Mouse (Mus musculus) small intestine, adult 2 months (tissue): Measurements from ENCODE around the gene Gm13057. TPM values are rescaled to one million over a fixed set of nuclear protein-coding genes. Genes with fewer than 3 reads are reported as not detected.
"Not testable (repeated sequence)": the region's sequence is repeated elsewhere in the genome, so short reads cannot be mapped to it uniquely, and the experiment has no call there.

Source experiments
- H3K27ac ChIP-seq: fragments of 200-500 bp; 2 replicates; pipeline ENCODE4 v1.5.1; 2012; ENCODE audit warnings: low read depth, low read length, control low read depth, inconsistent platforms; ENCODE audit not compliant: insufficient read depth
- H3K27me3 ChIP-seq: fragments of 200-500 bp; 2 replicates; pipeline ENCODE4 v1.6.1; 2012; ENCODE audit warnings: mild to moderate bottlenecking, moderate library complexity, low read length, inconsistent platforms; ENCODE audit not compliant: control insufficient read depth, insufficient read depth
- H3K36me3 ChIP-seq: fragments of 200-500 bp; 2 replicates; pipeline ENCODE4 v1.6.1; 2012; ENCODE audit warnings: mild to moderate bottlenecking, low read length, control low read depth, inconsistent platforms; ENCODE audit not compliant: control insufficient read depth, insufficient read depth
- H3K4me1 ChIP-seq: fragments of 200-500 bp; 2 replicates; pipeline ENCODE4 v1.6.1; 2012; ENCODE audit warnings: low read length, inconsistent platforms, mixed read lengths; ENCODE audit not compliant: control insufficient read depth, insufficient read depth, insufficient read length
- H3K4me3 ChIP-seq: fragments of 200-500 bp; 2 replicates; pipeline ENCODE4 v1.5.1; 2012; ENCODE audit warnings: low read depth, mild to moderate bottlenecking, control low read depth, inconsistent platforms, low read length, moderate library complexity
- CTCF ChIP-seq: fragments of 200-500 bp; IDR thresholded peaks from 2 replicates; pipeline ENCODE4 v1.5.1; 2012; ENCODE audit warnings: low read depth, mild to moderate bottlenecking, control low read depth, inconsistent platforms, low read length, moderate library complexity, mixed read lengths; ENCODE audit not compliant: insufficient replicate concordance, insufficient read length; ENCODE audit errors: extremely low read depth
- POLR2A ChIP-seq: fragments of 200-500 bp; IDR thresholded peaks from 2 replicates; pipeline ENCODE4 v1.6.1; 2012; ENCODE audit warnings: low read depth, mild to moderate bottlenecking, control low read depth, inconsistent platforms, low read length, moderate library complexity
- WGBS: fragments of 180-500 bp; shearing (Covaris S2); methylation state at CpG from one replicate; pipeline ENCODE4 v1.1.7; 2018; 5-methylcytosine and 5-hydroxymethylcytosine counted together
- polyA plus RNA-seq: library from polyadenylated mRNA; depleted of rRNA; stranded (reverse); fragments of >200 nt; gene quantifications from 2 replicates; pipeline ENCODE4 v1.2.3, GENCODE M21; 2012; rRNA removed

The Gm13057 gene
- not detected in 2 replicates for polyA plus RNA-seq

- H3K4me1 ChIP-seq, H3K4me3 ChIP-seq, H3K27me3 ChIP-seq, H3K36me3 ChIP-seq, H3K27ac ChIP-seq: not testable (repeated sequence)
- no CpG with 5 or more reads among the region's 3 CpGs for WGBS
Measured at GRCm38 (mm10) chr4:143551400-143551799, at the start of gene Gm13057, which contains the start of gene BC080695. Gene Gm13057 (plus strand): TSS chr4:143551709. Gene BC080695 (plus strand): TSS chr4:143551700.

- WGBS, result 90% methylated on average over 3 of the region's 3 CpGs
Measured at GRCm38 (mm10) chr4:143511043-143511442, 40.5 kb upstream of the Gm13057 start, which contains the start of gene Gm13043. Gene Gm13043 (plus strand): TSS chr4:143511343.

GRCm38 (mm10) chr4:143535654-143536053, 15.9 kb upstream of the Gm13057 start, which contains the start of gene Gm13040:
Gene Gm13040 (plus strand): TSS chr4:143535954.
- WGBS, result no CpG with 5 or more reads among the region's 3 CpGs
- not testable (repeated sequence) for H3K27me3 ChIP-seq, H3K27ac ChIP-seq, H3K36me3 ChIP-seq, H3K4me3 ChIP-seq, H3K4me1 ChIP-seq

More at GRCm38 (mm10) chr4:143511043-143511442, 40.5 kb upstream of the Gm13057 start, which contains the start of gene Gm13043:
- H3K27me3 ChIP-seq, result no peaks in the 10 kb centered on the region
- no peaks in the 10 kb centered on the region for H3K4me1 ChIP-seq
- TF ChIP-seq CTCF, result no peak
- no peak for TF ChIP-seq POLR2A
- no peak within 1 kb of the TSS for H3K4me3 ChIP-seq
- no peak within 1 kb of the TSS for H3K27ac ChIP-seq
- H3K36me3 ChIP-seq, result no peaks in the 10 kb centered on the region

Other genes with a start within 250 kb of the Gm13057 start
- not detected in 2 replicates for gene Lrrc38, start 202.0 kb upstream of the Gm13057 start, polyA plus RNA-seq
- gene Pramel1, start 157.3 kb upstream of the Gm13057 start, polyA plus RNA-seq, result not detected in 2 replicates
- 1.4 and 3.5 TPM in 2 replicates for gene Pramef8, start 139.3 kb upstream of the Gm13057 start, polyA plus RNA-seq
- gene Oog4, start 101.4 kb upstream of the Gm13057 start, polyA plus RNA-seq, result not detected in 2 replicates
- gene Gm13043, start 40.4 kb upstream of the Gm13057 start, polyA plus RNA-seq, result not detected in 2 replicates
- gene Gm13040, start 15.8 kb upstream of the Gm13057 start, polyA plus RNA-seq, result not detected in 2 replicates
- not detected in 2 replicates for gene BC080695, start within 50 bp of the Gm13057 start, polyA plus RNA-seq
- gene Gm13083, start 63.3 kb downstream of the Gm13057 start, polyA plus RNA-seq, result not detected in 2 replicates
- gene Gm13088, start 105.5 kb downstream of the Gm13057 start, polyA plus RNA-seq, result not detected in 2 replicates
- gene Gm13089, start 151.0 kb downstream of the Gm13057 start, polyA plus RNA-seq, result not detected in 2 replicates
- not detected in 2 replicates for gene Gm13078, start 167.7 kb downstream of the Gm13057 start, polyA plus RNA-seq
- gene Gm13023, start 237.6 kb downstream of the Gm13057 start, polyA plus RNA-seq, result not detected in 2 replicates